Mouse (Mus musculus): Measurements from ENCODE around the gene Mfge8.

GRCm38 (mm10) chr7:79183417-79183816 is 34.6 kb upstream of the Mfge8 start:
- TF ChIP-seq CTCF (IDR thresholded peaks at IDR 0.05; ENCODE audit: borderline replicate concordance, insufficient read depth, low read depth, low read length): no peak
- no peak for TF ChIP-seq POLR2A (IDR thresholded peaks at IDR 0.05; ENCODE audit: borderline replicate concordance, insufficient read depth, low read length)
